Mouse (Mus musculus) heart, postnatal 0 days (tissue): ENCODE measurements at regions not wholly inside any gene's neighbourhood (a gene's known extent, or its start where the extent isn't known, plus 50 kb on each side); places are given as distances from the start of the nearest gene placed in this dataset.

Experiments
- ATAC-seq: fragments of 200-750 bp; cut with Nextera tagmentation; 2 replicates; pipeline ENCODE4 v1.8.0; 2017; ENCODE audit warnings: low read depth, moderate number of reproducible peaks, moderate library complexity; ENCODE audit not compliant: insufficient read depth
- DNase-seq: peaks from one replicate; pipeline ENCODE4 v3.0.0-alpha.2; 2016; ENCODE audit warnings: low spot score
- H3K27ac ChIP-seq: fragments of 300-500 bp; sonication (generic); 2 replicates; pipeline ENCODE4 v1.5.1; 2014; ENCODE audit warnings: low read depth, mild to moderate bottlenecking
- H3K27me3 ChIP-seq: fragments of 300-500 bp; sonication (generic); 2 replicates; pipeline ENCODE4 v1.6.1; 2014; ENCODE audit warnings: low read length, mixed read lengths; ENCODE audit not compliant: control insufficient read depth, insufficient read depth
- H3K36me3 ChIP-seq: fragments of 300-500 bp; sonication (generic); replicated peaks from 2 replicates; pipeline ENCODE4 v1.6.1; 2014; ENCODE audit warnings: low read length, mixed read lengths; ENCODE audit not compliant: control insufficient read depth, insufficient read depth
- H3K4me1 ChIP-seq: fragments of 300-500 bp; sonication (generic); 2 replicates; pipeline ENCODE4 v1.6.1; 2014; ENCODE audit warnings: antibody characterized with exemption; ENCODE audit not compliant: control insufficient read depth, insufficient read depth
- H3K4me2 ChIP-seq: fragments of 300-500 bp; sonication (generic); 2 replicates; pipeline ENCODE4 v1.6.1; 2014; ENCODE audit warnings: low read depth, mild to moderate bottlenecking, low read length, moderate library complexity
- H3K4me3 ChIP-seq: fragments of 300-500 bp; sonication (generic); 2 replicates; pipeline ENCODE4 v1.5.1; 2014; ENCODE audit warnings: low read depth, low read length
- H3K9ac ChIP-seq: fragments of 300-500 bp; sonication (generic); replicated peaks from 2 replicates; pipeline ENCODE4 v1.6.1; 2014; ENCODE audit warnings: low read depth, low read length, mixed read lengths
- H3K9me3 ChIP-seq: fragments of 300-500 bp; sonication (generic); replicated peaks from 2 replicates; pipeline ENCODE4 v1.6.1; 2016; ENCODE audit warnings: low read length; ENCODE audit not compliant: control insufficient read depth
- CTCF ChIP-seq: IDR thresholded peaks from 2 replicates; pipeline ENCODE4 v1.5.1; 2016; ENCODE audit warnings: antibody characterized with exemption, control low read depth, low read depth
- EP300 ChIP-seq: IDR thresholded peaks from 2 replicates; pipeline ENCODE4 v1.6.1; 2016; ENCODE audit warnings: antibody characterized with exemption, low read depth
- WGBS: fragments of 180-500 bp; shearing (Covaris S2); extraction: QIAGEN DNeasy Blood & Tissue Kit; methylation state at CpG from one replicate; pipeline ENCODE4 v1.1.7; 2014; 5-methylcytosine and 5-hydroxymethylcytosine counted together

DNA sequence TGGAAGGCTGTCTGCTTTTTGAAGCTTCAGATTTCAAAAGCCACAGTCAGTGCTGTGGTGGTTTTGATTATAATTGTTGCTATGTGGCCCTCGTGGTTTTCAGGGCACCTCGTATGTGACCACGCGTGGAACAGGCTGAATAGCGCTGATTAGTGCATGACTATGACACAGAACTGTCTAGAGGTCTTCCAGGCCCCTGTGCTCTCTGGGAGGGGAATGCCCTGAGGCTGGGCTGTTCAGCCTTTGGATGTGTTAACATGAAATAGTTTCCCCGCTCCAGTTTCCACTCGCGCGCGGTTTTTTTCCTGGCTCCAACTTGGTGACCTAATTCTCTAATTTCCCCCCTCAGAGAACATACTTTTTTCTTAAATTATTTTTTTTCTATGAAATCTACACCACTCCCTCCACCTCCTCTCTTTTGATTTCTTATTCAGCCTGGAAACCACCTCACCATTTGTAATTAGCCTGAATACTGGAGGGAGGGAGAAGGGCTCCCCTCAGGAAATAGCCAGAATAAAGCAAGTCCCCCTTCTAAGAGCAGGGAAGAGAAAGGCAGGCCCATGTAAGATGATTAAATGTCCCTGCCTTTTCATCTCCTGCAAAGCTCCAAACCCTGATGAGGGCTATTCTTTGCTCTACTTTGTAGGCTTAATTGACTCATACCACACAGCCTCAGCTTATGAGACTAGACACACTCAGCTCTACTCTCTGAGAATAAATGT lies 156.0 kb upstream of the Btg1 start:
- DNase-seq, result no peak
- H3K27me3 ChIP-seq, result no peaks in the 10 kb centered on the region
- H3K4me2 ChIP-seq, result no peak overlapping the region
- no peaks in the 10 kb centered on the region for H3K9me3 ChIP-seq
- H3K9ac ChIP-seq, result no peak overlapping the region
- ATAC-seq, result no peak
- no peak for TF ChIP-seq CTCF
- no peak for TF ChIP-seq EP300
- H3K36me3 ChIP-seq, result no peaks in the 10 kb centered on the region
- H3K27ac ChIP-seq, result no peak overlapping the region
- no peaks in the 10 kb centered on the region for H3K4me1 ChIP-seq
- no peak overlapping the region for H3K4me3 ChIP-seq
- WGBS, result 85% methylated on average over 10 of the region's 10 CpGs

DNA sequence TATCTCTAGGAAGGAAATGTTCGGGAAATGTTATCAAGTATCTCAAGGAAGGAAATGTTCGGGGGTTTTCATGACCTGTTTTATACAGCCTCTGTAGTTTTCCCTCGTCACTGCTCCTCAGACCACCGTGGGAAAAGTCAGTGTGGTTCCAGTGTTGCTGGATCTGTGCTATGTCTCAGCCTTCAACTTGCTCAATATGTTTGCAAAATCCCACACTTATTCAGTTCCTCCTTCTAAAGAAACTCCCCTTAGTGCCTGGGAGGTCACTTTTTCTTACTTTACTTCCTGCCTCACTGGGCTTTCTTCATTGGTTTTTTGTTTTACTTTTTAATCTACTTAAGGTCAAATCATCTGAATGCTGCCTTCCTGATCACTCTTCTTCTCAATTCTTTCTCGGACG lies 150.8 kb upstream of the Btg1 start:
- 67% methylated on average over 6 of the region's 6 CpGs for WGBS
- H3K27ac ChIP-seq, result no peak overlapping the region
- no peaks in the 10 kb centered on the region for H3K36me3 ChIP-seq

DNA sequence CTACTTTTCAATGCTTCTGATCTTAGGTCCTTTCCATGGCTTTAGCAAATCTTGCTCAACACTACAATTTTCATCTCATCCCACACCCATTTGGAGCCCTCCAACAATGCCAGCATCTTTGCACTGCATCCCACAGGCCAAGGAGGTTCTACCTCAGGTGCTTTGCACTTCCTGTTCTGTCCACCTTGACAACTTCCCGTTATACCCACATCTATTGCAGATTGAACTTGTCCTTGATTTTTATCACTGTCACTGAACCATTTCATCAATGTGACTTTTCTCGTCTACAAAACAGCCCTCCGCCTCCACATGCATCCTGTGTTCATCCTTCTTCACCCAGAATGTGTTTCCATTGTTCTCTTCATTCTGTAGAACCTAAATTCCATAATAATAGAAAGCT lies 150.0 kb upstream of the Btg1 start:
- H3K36me3 ChIP-seq, result no peaks in the 10 kb centered on the region
- H3K4me2 ChIP-seq, result no peak overlapping the region
- no peaks in the 10 kb centered on the region for H3K27me3 ChIP-seq
- no peak overlapping the region for H3K27ac ChIP-seq
- no peak for ATAC-seq
- no peak overlapping the region for H3K4me3 ChIP-seq
- WGBS, result 86% methylated on average over 3 of the region's 3 CpGs
- no peak for DNase-seq
- TF ChIP-seq CTCF (no peak), EP300 (no peak)
- H3K9me3 ChIP-seq, result no peaks in the 10 kb centered on the region
- no peaks in the 10 kb centered on the region for H3K4me1 ChIP-seq
- H3K9ac ChIP-seq, result no peak overlapping the region

More for the DNA sequence above, 150.8 kb upstream of the Btg1 start:
- Histone ChIP-seq H3K4me1 (no peaks in the 10 kb centered on the region), H3K4me3 (no peak overlapping the region), H3K9ac (no peak overlapping the region), H3K27me3 (no peaks in the 10 kb centered on the region), H3K9me3 (no peaks in the 10 kb centered on the region), H3K4me2 (no peak overlapping the region)
- ATAC-seq, result no peak
- TF ChIP-seq EP300, result no peak
- TF ChIP-seq CTCF, result no peak
- DNase-seq, result no peak

DNA sequence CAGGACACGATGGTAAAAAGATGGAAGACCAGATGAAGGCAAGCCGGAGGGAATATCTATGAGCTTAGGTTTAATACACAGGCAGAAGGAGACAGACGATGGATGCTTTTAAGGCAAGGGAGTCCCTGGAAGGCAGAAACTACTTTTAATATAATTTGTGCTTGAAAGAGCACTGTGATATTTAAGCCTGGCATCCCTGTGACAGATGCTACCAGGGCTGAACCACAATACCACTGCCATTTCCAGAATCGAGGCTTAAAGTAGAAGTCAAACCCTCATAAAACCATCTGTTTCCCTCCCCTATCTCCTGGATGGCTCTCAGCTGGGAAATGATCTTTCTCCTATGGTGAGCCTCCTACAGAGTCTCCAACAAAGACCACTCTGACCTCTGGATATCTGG lies 149.1 kb upstream of the Btg1 start:
- 71% methylated on average over 4 of the region's 4 CpGs for WGBS
- no peaks in the 10 kb centered on the region for H3K4me1 ChIP-seq
- no peaks in the 10 kb centered on the region for H3K27me3 ChIP-seq
- H3K4me3 ChIP-seq, result no peak overlapping the region
- no peaks in the 10 kb centered on the region for H3K36me3 ChIP-seq
- H3K9me3 ChIP-seq, result no peaks in the 10 kb centered on the region
- no peak for DNase-seq
- no peak overlapping the region for H3K9ac ChIP-seq
- ATAC-seq, result no peak
- no peak for TF ChIP-seq EP300
- TF ChIP-seq CTCF, result no peak
- no peak overlapping the region for H3K27ac ChIP-seq
- no peak overlapping the region for H3K4me2 ChIP-seq

DNA sequence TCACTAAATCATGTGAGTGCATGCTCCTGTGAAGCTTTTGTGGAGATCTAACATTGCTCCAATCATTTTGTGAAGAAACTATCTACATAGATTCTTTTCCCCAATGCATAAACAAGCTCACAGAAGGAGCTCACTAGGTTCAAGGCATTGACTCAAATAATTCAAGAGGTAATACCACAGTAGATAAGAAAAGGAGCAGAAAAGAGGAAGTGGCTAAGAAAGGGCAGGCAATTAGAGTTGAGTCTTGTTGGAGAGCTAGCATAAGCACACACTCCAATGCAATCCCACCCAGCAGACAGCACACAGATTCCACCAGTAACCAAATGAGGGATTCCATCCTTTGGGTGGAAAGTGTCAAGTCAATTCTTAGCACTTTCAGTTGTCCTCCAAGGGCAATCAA lies 145.3 kb upstream of the Btg1 start:
- no peak for DNase-seq
- Histone ChIP-seq H3K4me2 (no peak overlapping the region), H3K4me1 (no peaks in the 10 kb centered on the region), H3K9ac (no peak overlapping the region), H3K9me3 (no peaks in the 10 kb centered on the region), H3K27me3 (no peaks in the 10 kb centered on the region), H3K27ac (no peak overlapping the region), H3K36me3 (no peaks in the 10 kb centered on the region), H3K4me3 (no peak overlapping the region)
- ATAC-seq, result no peak
- TF ChIP-seq CTCF (no peak), EP300 (no peak)

DNA sequence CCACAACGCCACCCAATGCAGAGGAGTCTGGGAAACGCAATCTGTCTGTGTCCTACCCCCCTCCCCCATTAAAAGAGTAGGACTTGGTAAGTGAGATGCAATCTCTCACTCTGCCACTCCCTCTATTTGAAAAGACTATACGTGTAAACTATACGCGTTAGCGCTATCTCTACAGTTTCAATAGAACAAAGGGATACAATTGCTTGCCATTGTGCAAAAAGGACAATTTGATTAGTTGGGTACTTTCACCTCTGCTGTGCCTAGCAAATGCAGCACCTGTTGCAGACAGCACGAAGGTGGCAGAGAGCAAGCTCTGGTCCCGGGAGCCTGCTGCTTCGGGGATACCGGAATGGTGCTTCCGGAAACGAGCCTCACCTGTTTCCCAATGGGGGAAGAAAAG lies 137.5 kb upstream of the Btg1 start:
- no peak overlapping the region for H3K4me2 ChIP-seq
- WGBS, result 81% methylated on average over 12 of the region's 12 CpGs

More for the DNA sequence above, 137.5 kb upstream of the Btg1 start:
- Histone ChIP-seq H3K27ac (no peak overlapping the region), H3K9me3 (no peaks in the 10 kb centered on the region), H3K4me1 (no peaks in the 10 kb centered on the region), H3K27me3 (no peaks in the 10 kb centered on the region), H3K4me3 (no peak overlapping the region), H3K36me3 (no peaks in the 10 kb centered on the region), H3K9ac (no peak overlapping the region)
- ATAC-seq (no peak), DNase-seq (no peak)
- TF ChIP-seq EP300, result no peak
- TF ChIP-seq CTCF, result no peak
